Mouse (Mus musculus) hindbrain, embryonic 11.5 days (tissue): ENCODE data around the gene Tie1. TPM values are rescaled to one million over a fixed set of nuclear protein-coding genes. Genes with fewer than 3 reads are reported as not detected.

Experiments
- polyA plus RNA-seq: library from polyadenylated mRNA; unstranded; fragments of >200 nt; fragmentation: Nextera tagmentation; extraction: Ambion mirVana; gene quantifications from 2 replicates; pipeline ENCODE4 v1.2.1, GENCODE M21; 2014

Tie1 gene
- polyA plus RNA-seq, 1 experiment from 2014 or later = 12.2 TPM

Other genes with a start within 250 kb of the Tie1 start
- gene Ptprf, start 198.7 kb downstream of the Tie1 start, polyA plus RNA-seq = 62.4 and 66.0 TPM in 2 replicates
- gene Szt2, start 80.8 kb downstream of the Tie1 start, polyA plus RNA-seq = 9.3 and 12.9 TPM in 2 replicates
- gene Med8, start 80.7 kb downstream of the Tie1 start, polyA plus RNA-seq = 154 and 158 TPM in 2 replicates
- 42.1 and 46.8 TPM in 2 replicates for gene Elovl1, start 62.0 kb downstream of the Tie1 start, polyA plus RNA-seq
- 236 and 259 TPM in 2 replicates for gene Cdc20, start 52.7 kb downstream of the Tie1 start, polyA plus RNA-seq
- 1.3 and 1.5 TPM in 2 replicates for gene Mpl, start 32.5 kb downstream of the Tie1 start, polyA plus RNA-seq
- gene 2610528J11Rik, start 36.9 kb upstream of the Tie1 start, polyA plus RNA-seq = 0.77 and 2.1 TPM in 2 replicates
- gene Tmem125, start 54.0 kb upstream of the Tie1 start, polyA plus RNA-seq = 0.40 and 0.46 TPM in 2 replicates
- 1.5 and 2.0 TPM in 2 replicates for gene Cfap57, start 130.7 kb upstream of the Tie1 start, polyA plus RNA-seq
- gene Ebna1bp2, start 130.7 kb upstream of the Tie1 start, polyA plus RNA-seq = 192 and 193 TPM in 2 replicates
- gene Olfr62, start 168.9 kb upstream of the Tie1 start, polyA plus RNA-seq = not detected in 2 replicates
- gene Olfr1342, start 202.7 kb upstream of the Tie1 start, polyA plus RNA-seq = not detected in 2 replicates
- gene Olfr1341, start 213.5 kb upstream of the Tie1 start, polyA plus RNA-seq = not detected in 2 replicates
- gene Olfr1340, start 230.1 kb upstream of the Tie1 start, polyA plus RNA-seq = not detected in 2 replicates
- gene Olfr1339, start 242.1 kb upstream of the Tie1 start, polyA plus RNA-seq = not detected in 2 replicates